Mouse (Mus musculus) forebrain, embryonic 16.5 days (tissue): ENCODE data around the gene Thop1. TPM values are rescaled to one million over a fixed set of nuclear protein-coding genes. Genes with fewer than 3 reads are reported as not detected.
A peak's percentile ranks its signal among the peaks of the same experiment; 100 is the strongest.

Experiments
- ATAC-seq: fragments of 200-750 bp; cut with Nextera tagmentation; 2 replicates; pipeline ENCODE4 v1.8.0; 2017; ENCODE audit warnings: mild to moderate bottlenecking, moderate library complexity
- H3K27ac ChIP-seq: fragments of 300-500 bp; sonication (generic); 2 replicates; pipeline ENCODE4 v1.5.1; 2014; ENCODE audit warnings: low read length, control low read depth
- H3K27me3 ChIP-seq: fragments of 300-500 bp; sonication (generic); replicated peaks from 2 replicates; pipeline ENCODE4 v1.6.1; 2014; ENCODE audit warnings: low read length; ENCODE audit not compliant: control insufficient read depth, insufficient read depth
- H3K36me3 ChIP-seq: fragments of 300-500 bp; sonication (generic); 2 replicates; pipeline ENCODE4 v1.6.1; 2014; ENCODE audit not compliant: control insufficient read depth, insufficient read depth
- H3K4me1 ChIP-seq: fragments of 300-500 bp; sonication (generic); replicated peaks from 2 replicates; pipeline ENCODE4 v1.6.1; 2014; ENCODE audit warnings: low read length; ENCODE audit not compliant: control insufficient read depth, insufficient read depth
- H3K4me2 ChIP-seq: fragments of 300-500 bp; sonication (generic); 2 replicates; pipeline ENCODE4 v1.6.1; 2014; ENCODE audit warnings: mild to moderate bottlenecking, low read length, control low read depth
- H3K4me3 ChIP-seq: fragments of 300-500 bp; sonication (generic); replicated peaks from 2 replicates; pipeline ENCODE4 v1.5.1; 2014; ENCODE audit warnings: mild to moderate bottlenecking, low read length, control low read depth
- H3K9ac ChIP-seq: fragments of 300-500 bp; sonication (generic); replicated peaks from 2 replicates; pipeline ENCODE4 v1.6.1; 2014; ENCODE audit warnings: low read depth, low read length, control low read depth
- H3K9me3 ChIP-seq: fragments of 300-500 bp; sonication (generic); 2 replicates; pipeline ENCODE4 v1.6.1; 2016; ENCODE audit warnings: low read length; ENCODE audit not compliant: control insufficient read depth
- WGBS: fragments of 180-500 bp; shearing (Covaris S2); extraction: QIAGEN DNeasy Blood & Tissue Kit; methylation state at CpG from one replicate; pipeline ENCODE4 v1.1.7; 2014; 5-methylcytosine and 5-hydroxymethylcytosine counted together
- polyA plus RNA-seq: library from polyadenylated mRNA; unstranded; fragments of >200 nt; fragmentation: Nextera tagmentation; extraction: Ambion mirVana; gene quantifications from 2 replicates; pipeline ENCODE4 v1.2.1, GENCODE M21; 2015

The Thop1 gene
- 69.4 and 70.4 TPM in 2 replicates for polyA plus RNA-seq

GRCm38 (mm10) chr10:81069836-81070235 lies at the start of gene Thop1:
Thop1 (plus strand) TSS chr10:81070035.
- Histone ChIP-seq H3K27me3 (no peaks in the 10 kb centered on the region), H3K9ac (peak within 1 kb of the TSS; percentile 83), H3K4me2 (peak within 1 kb of the TSS; percentile 82), H3K9me3 (no peaks in the 10 kb centered on the region), H3K4me1 (peaks cover 23% of the 10 kb centered on the region), H3K4me3 (peak within 1 kb of the TSS; percentile 80), H3K27ac (peak within 1 kb of the TSS; percentile 61), H3K36me3 (peaks cover 16% of the 10 kb centered on the region)
- ATAC-seq: peak; percentile 97
- WGBS: under 1% methylated on average over 35 of the region's 35 CpGs

GRCm38 (mm10) chr10:81020207-81020606 lies 49.6 kb upstream of the Thop1 start:
- H3K27ac ChIP-seq: no peak overlapping the region
- WGBS: 57% methylated on average over 2 of the region's 2 CpGs
- ATAC-seq: no peak
- no peaks in the 10 kb centered on the region; the same call in 1 of the 2 replicates for H3K27me3 ChIP-seq
- no peaks in the 10 kb centered on the region for H3K9me3 ChIP-seq
- H3K36me3 ChIP-seq: no peaks in the 10 kb centered on the region
- no peak overlapping the region for H3K9ac ChIP-seq
- no peak overlapping the region for H3K4me3 ChIP-seq
- H3K4me1 ChIP-seq: peaks cover 14% of the 10 kb centered on the region
- no peak overlapping the region for H3K4me2 ChIP-seq

- Histone ChIP-seq H3K27me3 (no peaks in the 10 kb centered on the region; the same call in 1 of the 2 replicates), H3K36me3 (no peaks in the 10 kb centered on the region), H3K4me3 (peak overlapping the region; percentile 7), H3K4me1 (peaks cover 13% of the 10 kb centered on the region), H3K9me3 (no peaks in the 10 kb centered on the region), H3K9ac (0 out of 2 replicates have a peak overlapping the region, but pooled peaks have one; percentile 33), H3K4me2 (peak overlapping the region; percentile 21), H3K27ac (no peak overlapping the region)
- peak; percentile 26; the same call in 1 of the 2 replicates for ATAC-seq
- 16% methylated on average over 25 of the region's 26 CpGs for WGBS
Measured at GRCm38 (mm10) chr10:81021547-81022110, 48.2 kb upstream of the Thop1 start.

GRCm38 (mm10) chr10:81022744-81023143 lies 47.1 kb upstream of the Thop1 start:
- no peak overlapping the region for H3K4me2 ChIP-seq
- H3K9ac ChIP-seq: no peak overlapping the region
- H3K36me3 ChIP-seq: no peaks in the 10 kb centered on the region
- no peak overlapping the region for H3K4me3 ChIP-seq
- H3K27ac ChIP-seq: no peak overlapping the region
- no peaks in the 10 kb centered on the region for H3K9me3 ChIP-seq
- peaks cover 13% of the 10 kb centered on the region for H3K4me1 ChIP-seq
- 67% methylated on average over 8 of the region's 8 CpGs for WGBS
- H3K27me3 ChIP-seq: no peaks in the 10 kb centered on the region; the same call in 1 of the 2 replicates
- no peak for ATAC-seq

GRCm38 (mm10) chr10:81024346-81024937 lies 45.4 kb upstream of the Thop1 start:
- H3K4me1 ChIP-seq: peaks cover 13% of the 10 kb centered on the region
- no peak for ATAC-seq
- 74% methylated on average over 5 of the region's 5 CpGs for WGBS
- H3K4me2 ChIP-seq: peak overlapping the region; percentile 89
- H3K4me3 ChIP-seq: peak overlapping the region; percentile 52
- H3K27me3 ChIP-seq: no peaks in the 10 kb centered on the region; the same call in 1 of the 2 replicates
- peak overlapping the region; percentile 79 for H3K9ac ChIP-seq
- no peaks in the 10 kb centered on the region for H3K9me3 ChIP-seq
- H3K36me3 ChIP-seq: no peaks in the 10 kb centered on the region
- H3K27ac ChIP-seq: no peak overlapping the region

- ATAC-seq: peak; percentile 27
- no peaks in the 10 kb centered on the region for H3K9me3 ChIP-seq
- H3K4me1 ChIP-seq: peaks cover 13% of the 10 kb centered on the region
- H3K9ac ChIP-seq: peak overlapping the region; percentile 79
- H3K27me3 ChIP-seq: no peaks in the 10 kb centered on the region; the same call in 1 of the 2 replicates
- H3K36me3 ChIP-seq: peaks cover 4% of the 10 kb centered on the region; the same call in 1 of the 2 replicates
- H3K4me3 ChIP-seq: peak overlapping the region; percentile 52
- no peak overlapping the region; the same call in 1 of the 2 replicates for H3K27ac ChIP-seq
- H3K4me2 ChIP-seq: peak overlapping the region; percentile 89
- WGBS: 3% methylated on average over 19 of the region's 43 CpGs
Measured at GRCm38 (mm10) chr10:81025047-81025621, 44.7 kb upstream of the Thop1 start.

- Histone ChIP-seq H3K9ac (peak within 1 kb of the TSS; percentile 79), H3K4me1 (peaks cover 13% of the 10 kb centered on the region), H3K27ac (no peak within 1 kb of the TSS; the same call in 1 of the 2 replicates), H3K27me3 (no peaks in the 10 kb centered on the region; the same call in 1 of the 2 replicates), H3K4me3 (peak within 1 kb of the TSS; percentile 52), H3K36me3 (peaks cover 7% of the 10 kb centered on the region), H3K9me3 (no peaks in the 10 kb centered on the region), H3K4me2 (peak within 1 kb of the TSS; percentile 89)
- WGBS: 44% methylated on average over 12 of the region's 12 CpGs
- ATAC-seq: no peak
Measured at GRCm38 (mm10) chr10:81025639-81026275, 44.1 kb upstream of the Thop1 start, which contains the start of gene Diras1. Diras1 (minus strand) TSS chr10:81025662.

- Histone ChIP-seq H3K27ac (no peak overlapping the region), H3K9me3 (no peaks in the 10 kb centered on the region), H3K4me1 (peaks cover 10% of the 10 kb centered on the region), H3K4me3 (no peak overlapping the region), H3K9ac (no peak overlapping the region), H3K36me3 (peaks cover 14% of the 10 kb centered on the region), H3K4me2 (no peak overlapping the region), H3K27me3 (no peaks in the 10 kb centered on the region; the same call in 1 of the 2 replicates)
- 89% methylated on average over 5 of the region's 5 CpGs for WGBS
- ATAC-seq: no peak
Measured at GRCm38 (mm10) chr10:81026857-81027256, 43.0 kb upstream of the Thop1 start.

- WGBS: 60% methylated on average over 4 of the region's 4 CpGs
Measured at GRCm38 (mm10) chr10:81027331-81027730, 42.5 kb upstream of the Thop1 start.

More at GRCm38 (mm10) chr10:81027331-81027730, 42.5 kb upstream of the Thop1 start:
- H3K36me3 ChIP-seq: peaks cover 14% of the 10 kb centered on the region
- H3K4me1 ChIP-seq: peaks cover 9% of the 10 kb centered on the region
- no peaks in the 10 kb centered on the region for H3K9me3 ChIP-seq
- no peak overlapping the region for H3K4me2 ChIP-seq
- ATAC-seq: no peak
- 0 out of 2 replicates have a peak overlapping the region, but pooled peaks have one; percentile 17 for H3K9ac ChIP-seq
- H3K27ac ChIP-seq: no peak overlapping the region
- H3K4me3 ChIP-seq: no peak overlapping the region
- H3K27me3 ChIP-seq: no peaks in the 10 kb centered on the region; the same call in 1 of the 2 replicates
